Mouse (Mus musculus) G1E (cell line): Measurements from ENCODE around the gene Otud4. TPM values are rescaled to one million over a fixed set of nuclear protein-coding genes. Genes with fewer than 3 reads are reported as not detected.

ENCODE experiments used
- ATAC-seq: 2 replicates; pipeline ENCODE4 v1.8.0; 2016; ENCODE audit warnings: mild to moderate bottlenecking; ENCODE audit not compliant: insufficient number of reproducible peaks, poor library complexity, low FRiP score, severe bottlenecking; ENCODE audit errors: extremely low read depth
- DNase-seq: peaks from one replicate; pipeline ENCODE4 v3.0.0; 2012; ENCODE audit warnings: low spot score
- H3K27me3 ChIP-seq: 2 replicates; pipeline ENCODE4 v1.6.1; 2012; ENCODE audit warnings: mild to moderate bottlenecking, low read length, inconsistent platforms; ENCODE audit not compliant: insufficient read depth
- H3K36me3 ChIP-seq: replicated peaks from 2 replicates; pipeline ENCODE3; 2012; ENCODE audit warnings: mild to moderate bottlenecking, inconsistent platforms
- H3K4me1 ChIP-seq: 2 replicates; pipeline ENCODE4 v1.6.1; 2012; ENCODE audit warnings: low read depth, low read length, inconsistent platforms, mixed read lengths; ENCODE audit not compliant: insufficient read depth
- H3K4me3 ChIP-seq: 2 replicates; pipeline ENCODE4 v1.5.1; 2012; ENCODE audit warnings: low read depth, mild to moderate bottlenecking, inconsistent platforms, low read length, moderate library complexity, mixed read lengths
- H3K9me3 ChIP-seq: replicated peaks from 2 replicates; pipeline ENCODE4 v1.6.1; 2012; ENCODE audit warnings: inconsistent platforms
- CTCF ChIP-seq: IDR thresholded peaks from 2 replicates; pipeline ENCODE4 v1.5.1; 2012; ENCODE audit warnings: low read depth, low read length, inconsistent platforms, mixed read lengths
- GATA1 ChIP-seq: IDR thresholded peaks from 2 replicates; pipeline ENCODE4 v1.6.1; 2012; ENCODE audit warnings: borderline replicate concordance, low read length, inconsistent platforms, mixed read lengths
- GATA2 ChIP-seq: IDR thresholded peaks from 2 replicates; pipeline ENCODE4 v1.6.1; 2012; ENCODE audit warnings: low read depth, low read length, inconsistent platforms, borderline replicate concordance
- POLR2AphosphoS5 ChIP-seq: IDR thresholded peaks from 2 replicates; pipeline ENCODE4 v1.6.1; 2012; ENCODE audit warnings: low read depth, low read length, inconsistent platforms; ENCODE audit not compliant: insufficient replicate concordance
- TAL1 ChIP-seq: conservative IDR thresholded peaks from 2 replicates; pipeline ENCODE4 v1.6.1; 2012; ENCODE audit warnings: low read depth, low read length, inconsistent platforms, mixed read lengths
- polyA plus RNA-seq: library from polyadenylated mRNA; stranded (reverse); fragments of >175 nt; gene quantifications from 2 replicates; pipeline ENCODE4 v1.2.3, GENCODE M21; 2012
- total RNA-seq, 2 experiments: library from RNA; stranded (forward) in 1 of 2; stranded (reverse) in 1 of 2; fragments of 200-1000 nt in 1 of 2; fragments of >200 nt in 1 of 2; fragmentation: Nextera tagmentation in 1 of 2; gene quantifications; 2 replicates each; pipeline ENCODE4 v1.2.3; 2014 to 2017

Gene Otud4
- total and polyA plus RNA-seq, 3 experiments = 7.4 to 99.3 (median 84.1) TPM

- 0 out of 2 replicates have a peak, but pooled peaks cover 4% of the 10 kb centered on the region for H3K4me1 ChIP-seq
- no peaks in the 10 kb centered on the region for H3K27me3 ChIP-seq
- no peak overlapping the region for H3K4me3 ChIP-seq
- TF ChIP-seq CTCF (no peak), GATA2 (no peak), POLR2AphosphoS5 (no peak), TAL1 (no peak), GATA1 (no peak)
- ATAC-seq (no peak), DNase-seq (no peak)
- H3K9me3 ChIP-seq = no peaks in the 10 kb centered on the region
- H3K36me3 ChIP-seq = peaks cover 53% of the 10 kb centered on the region
These were observed 85.2 kb downstream of the Otud4 start for GRCm38 (mm10) chr8:79724589-79724988.

Other genes with a start within 250 kb of the Otud4 start
- gene Smad1, start 240.1 kb upstream of the Otud4 start, total RNA-seq (2014; fragmentation: Nextera tagmentation) = 2.0 and 2.9 TPM in 2 replicates
- 1.2 and 2.1 TPM in 2 replicates for gene Smad1, start 240.1 kb upstream of the Otud4 start, total RNA-seq (2017)
- 1.5 and 2.0 TPM in 2 replicates for gene Smad1, start 240.1 kb upstream of the Otud4 start, polyA plus RNA-seq
- 354 and 437 TPM in 2 replicates for gene Abce1, start 72.1 kb downstream of the Otud4 start, total RNA-seq (2014; fragmentation: Nextera tagmentation)
- gene Abce1, start 72.1 kb downstream of the Otud4 start, total RNA-seq (2017) = 243 and 266 TPM in 2 replicates
- 8.7 and 17.3 TPM in 2 replicates for gene Abce1, start 72.1 kb downstream of the Otud4 start, polyA plus RNA-seq
- gene Anapc10, start 72.2 kb downstream of the Otud4 start, total RNA-seq (2014; fragmentation: Nextera tagmentation) = 15.3 and 16.3 TPM in 2 replicates
- 12.8 and 12.9 TPM in 2 replicates for gene Anapc10, start 72.2 kb downstream of the Otud4 start, total RNA-seq (2017)
- gene Anapc10, start 72.2 kb downstream of the Otud4 start, polyA plus RNA-seq = 0.13 and 0.65 TPM in 2 replicates